Mouse (Mus musculus): ENCODE data around the gene Adgrg3.

- no peak for TF ChIP-seq CTCF (IDR thresholded peaks at IDR 0.05; ENCODE audit: extremely low read depth, insufficient read depth, insufficient read length, insufficient replicate concordance)
- TF ChIP-seq POLR2A (IDR thresholded peaks at IDR 0.05; ENCODE audit: low read depth, low read length) = no peak
These were observed 27.3 kb downstream of the Adgrg3 start for GRCm38 (mm10) chr8:95044811-95045210.

All from spleen, adult 2 months (tissue).